Mouse (Mus musculus): ENCODE results near the gene Abcd3.
A peak's percentile ranks its signal among the peaks of the same experiment; 100 is the strongest.

The Abcd3 gene

DNA sequence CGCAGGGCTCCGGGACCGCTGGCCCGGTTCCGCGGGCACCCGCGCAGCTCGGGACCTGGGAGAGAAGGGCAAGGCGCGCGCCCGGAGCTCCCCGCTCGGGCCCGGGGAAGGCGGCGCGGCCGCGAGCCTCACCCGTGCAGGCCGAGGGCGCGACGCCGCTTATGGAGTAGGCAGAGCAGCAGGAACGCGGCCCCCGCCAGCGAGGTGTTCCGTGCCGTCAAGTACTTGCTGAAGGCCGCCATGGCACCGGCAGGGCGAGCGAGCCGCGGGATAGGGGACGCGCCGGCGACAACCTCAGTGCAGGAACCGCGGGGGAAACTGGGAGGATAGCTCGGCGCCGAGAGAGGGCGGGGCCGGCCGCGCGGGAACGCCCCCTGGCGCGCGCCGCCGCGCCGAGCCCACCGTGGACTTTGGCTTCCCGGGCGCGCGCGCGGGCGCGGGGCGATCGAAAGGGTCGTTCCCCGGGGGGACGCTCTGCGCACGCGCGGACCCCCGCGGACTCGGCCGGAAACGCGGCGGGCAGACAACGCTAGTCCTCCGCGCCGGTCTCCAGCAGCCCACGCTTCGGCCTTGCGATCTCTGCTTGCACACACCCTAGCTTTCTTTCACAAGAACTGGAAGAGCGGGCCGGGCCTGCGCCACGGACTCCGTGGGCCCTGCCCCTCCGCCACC, at the start of gene Abcd3:
Gene Abcd3 (minus strand): TSS at position 426 of the 672 bp plus-strand sequence.
- DNase-seq (ENCODE audit: low read depth, low spot score) = peak; percentile 96

- no peak for DNase-seq (ENCODE audit: low read depth, low spot score)
Measured at GRCm38 (mm10) chr3:121859142-121859541, 44.0 kb upstream of the Abcd3 start.

- no peak for DNase-seq (ENCODE audit: low read depth, low spot score)
Measured at GRCm38 (mm10) chr3:121856131-121856530, 41.0 kb upstream of the Abcd3 start.

GRCm38 (mm10) chr3:121853781-121854520, 38.8 kb upstream of the Abcd3 start:
- DNase-seq (ENCODE audit: low read depth, low spot score) = no peak

DNA sequence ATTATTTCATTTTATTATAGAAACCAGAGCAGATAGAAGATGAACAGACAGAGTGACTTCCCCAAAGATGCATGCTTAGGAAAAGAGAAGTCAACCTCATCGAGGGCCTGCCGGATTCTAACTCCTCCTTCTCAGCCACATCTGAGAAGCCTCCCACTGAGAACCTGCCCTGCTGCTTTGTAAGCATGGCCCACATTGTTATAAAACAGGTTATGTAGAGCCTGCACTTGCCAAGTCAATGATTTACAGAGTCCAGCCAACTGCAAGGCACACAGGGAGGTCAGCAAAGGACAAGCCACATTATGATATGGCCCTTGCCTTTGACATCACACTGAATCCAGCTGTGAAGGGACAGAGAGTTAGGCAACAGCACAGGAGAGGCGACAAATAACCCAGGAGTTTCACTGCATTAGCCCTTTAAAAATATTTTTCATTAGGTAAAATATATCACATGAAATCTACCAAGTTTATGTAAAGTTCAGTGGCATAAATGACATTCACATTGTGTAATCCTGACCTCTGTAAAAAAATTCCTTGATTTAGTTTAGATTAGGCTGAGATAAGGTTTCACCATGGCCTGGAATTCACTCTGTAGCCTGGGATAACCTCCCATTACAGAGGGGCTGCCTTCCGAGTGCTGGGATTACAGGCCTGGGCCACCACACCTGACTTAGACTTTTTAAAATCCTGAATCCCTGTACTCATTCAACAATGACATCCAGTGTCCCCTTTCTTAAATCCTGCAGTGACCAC, 37.1 kb upstream of the Abcd3 start:
- no peak for DNase-seq (ENCODE audit: low read depth, low spot score)

GRCm38 (mm10) chr3:121851006-121851405, 35.9 kb upstream of the Abcd3 start:
- DNase-seq (ENCODE audit: low read depth, low spot score) = no peak

DNA sequence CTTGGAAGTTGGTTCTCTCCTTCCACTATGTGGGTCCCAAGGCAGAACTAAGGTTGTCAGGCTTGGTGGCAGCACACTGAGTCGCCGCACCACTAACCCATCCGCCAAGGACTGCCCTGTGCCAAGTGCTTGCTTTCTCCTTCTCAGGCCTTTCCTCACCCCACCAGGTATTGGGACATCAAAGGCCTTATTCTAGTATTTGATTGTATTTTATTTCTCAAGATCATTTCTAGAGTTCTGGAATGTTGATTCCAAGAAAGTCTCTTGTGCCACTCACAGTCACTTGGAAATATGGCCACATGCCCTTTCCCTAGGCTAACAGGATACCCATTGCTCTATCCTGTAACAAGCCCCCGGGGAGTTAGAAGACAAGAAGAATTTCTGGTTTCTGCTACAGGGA, 35.3 kb upstream of the Abcd3 start:
- DNase-seq (ENCODE audit: low read depth, low spot score) = no peak

- DNase-seq (ENCODE audit: low read depth, low spot score) = no peak
Measured at GRCm38 (mm10) chr3:121847296-121847695, 32.2 kb upstream of the Abcd3 start.

DNA sequence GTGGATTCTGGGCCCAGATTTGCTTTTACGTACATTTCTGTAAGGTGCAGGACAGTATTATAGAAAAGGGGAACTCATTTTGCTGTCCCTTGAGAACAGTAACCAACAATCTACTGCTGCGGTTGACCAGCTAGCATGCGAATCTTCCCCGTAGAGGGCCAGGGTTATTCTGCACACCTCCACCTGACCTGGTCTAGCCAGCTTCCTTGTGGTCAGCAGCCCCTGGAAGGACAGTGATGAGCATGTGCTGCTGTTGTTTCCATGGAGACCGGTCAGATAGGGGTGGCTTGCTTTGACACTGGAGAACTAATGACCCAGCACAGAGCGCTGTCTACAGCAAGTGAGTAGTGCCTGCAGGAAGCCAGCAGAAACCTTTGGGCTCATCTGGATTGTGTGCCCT, 29.6 kb upstream of the Abcd3 start:
- DNase-seq (ENCODE audit: low read depth, low spot score) = no peak

DNA sequence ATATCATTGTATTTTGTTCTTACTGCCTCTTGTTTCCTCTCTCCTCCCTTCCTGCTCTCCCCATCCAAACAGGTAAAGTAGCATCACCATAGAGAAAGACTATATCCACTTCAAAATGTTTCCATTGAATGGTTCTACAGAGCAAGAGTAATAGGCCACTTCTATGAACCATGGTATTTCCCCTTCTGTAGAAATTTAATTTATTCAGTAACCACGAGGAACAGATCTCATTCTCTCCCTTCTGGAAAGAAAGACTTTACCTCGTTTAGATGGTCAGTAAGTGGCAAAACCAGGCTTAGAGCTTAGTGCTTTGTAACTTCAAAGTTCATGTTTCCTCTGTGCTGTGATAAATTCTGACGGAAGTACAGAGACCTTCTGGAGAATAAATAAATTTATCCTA, 28.9 kb upstream of the Abcd3 start:
- DNase-seq (ENCODE audit: low read depth, low spot score) = no peak

GRCm38 (mm10) chr3:121843254-121843653, 28.2 kb upstream of the Abcd3 start:
- DNase-seq (ENCODE audit: low read depth, low spot score) = no peak

DNA sequence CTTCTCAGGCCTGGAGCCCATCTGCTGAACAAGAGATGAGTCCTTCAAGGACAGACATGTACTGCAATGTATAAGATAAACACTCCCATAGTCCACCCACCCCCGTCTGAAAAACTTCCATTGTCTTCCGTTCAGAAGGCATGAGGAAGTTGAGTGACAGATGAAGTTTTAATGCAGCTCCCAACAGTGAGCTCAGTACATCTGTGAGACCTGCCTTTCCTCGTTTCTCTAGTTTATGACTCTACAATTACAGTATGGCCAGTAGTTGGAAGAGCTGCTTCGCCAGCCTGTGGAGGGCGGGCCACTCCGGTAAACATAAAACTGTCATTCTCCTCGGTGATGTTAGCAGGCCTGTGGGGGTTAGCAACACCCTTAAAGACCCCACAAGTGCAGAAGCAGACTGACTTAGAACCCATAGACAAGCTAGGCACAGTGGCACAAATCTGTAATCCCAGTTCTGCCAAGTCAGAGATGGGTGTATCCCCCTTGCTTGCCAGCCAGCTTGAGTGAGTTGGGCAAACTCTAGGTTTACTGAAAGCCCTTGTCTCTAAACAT, 27.3 kb upstream of the Abcd3 start:
- DNase-seq (ENCODE audit: low read depth, low spot score) = no peak

DNA sequence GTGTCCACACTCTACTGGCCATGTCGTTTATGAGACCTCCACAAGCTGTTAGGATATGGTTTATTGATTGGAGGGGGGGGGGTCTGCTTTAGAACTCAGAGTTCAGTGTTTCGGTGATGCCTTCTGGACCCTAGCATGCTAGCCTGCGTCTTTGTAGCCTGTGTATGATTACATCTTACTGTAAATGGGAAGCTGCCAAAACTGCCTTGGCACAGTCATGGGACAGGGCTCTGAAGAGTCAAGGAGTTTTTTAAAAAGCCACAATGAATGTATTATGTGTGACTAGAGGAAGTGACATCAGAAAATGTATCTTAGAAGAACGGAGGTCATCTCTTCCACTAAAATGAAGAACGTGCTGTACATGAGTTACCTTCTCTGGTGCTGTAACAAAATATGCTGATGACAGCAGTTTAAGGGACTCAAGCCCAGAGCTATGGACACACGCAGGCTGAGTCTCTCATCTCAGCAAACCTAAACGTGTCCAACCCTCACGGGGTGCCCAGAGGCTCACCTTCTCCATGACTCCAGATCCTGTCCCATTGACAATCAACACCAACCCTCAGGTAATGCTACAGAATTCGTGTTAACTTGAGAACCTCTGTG, 26.4 kb upstream of the Abcd3 start:
- DNase-seq (ENCODE audit: low read depth, low spot score) = no peak

- DNase-seq (ENCODE audit: low read depth, low spot score) = no peak
Measured at GRCm38 (mm10) chr3:121840351-121840750, 25.2 kb upstream of the Abcd3 start.

DNA sequence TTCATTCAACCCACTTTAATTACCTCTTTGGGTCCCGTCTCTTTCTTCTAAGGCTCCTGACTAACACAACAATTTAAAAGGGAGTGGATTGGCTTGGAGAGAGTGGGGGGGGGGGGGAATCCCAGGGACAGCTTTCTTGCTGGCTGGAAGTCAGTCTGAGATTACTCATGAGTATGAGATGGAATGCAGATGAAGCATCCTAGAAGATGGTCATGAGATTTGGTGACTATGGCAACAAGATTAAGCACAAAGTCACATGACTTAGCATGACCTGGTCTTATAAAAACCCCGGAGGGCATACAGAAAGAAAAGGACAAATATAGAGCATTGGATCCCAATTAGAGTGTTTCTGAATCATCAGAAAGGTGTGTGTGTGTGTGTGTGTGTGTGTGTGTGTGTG, 19.6 kb upstream of the Abcd3 start:
- peak; percentile 11 for DNase-seq (ENCODE audit: low read depth, low spot score)

DNA sequence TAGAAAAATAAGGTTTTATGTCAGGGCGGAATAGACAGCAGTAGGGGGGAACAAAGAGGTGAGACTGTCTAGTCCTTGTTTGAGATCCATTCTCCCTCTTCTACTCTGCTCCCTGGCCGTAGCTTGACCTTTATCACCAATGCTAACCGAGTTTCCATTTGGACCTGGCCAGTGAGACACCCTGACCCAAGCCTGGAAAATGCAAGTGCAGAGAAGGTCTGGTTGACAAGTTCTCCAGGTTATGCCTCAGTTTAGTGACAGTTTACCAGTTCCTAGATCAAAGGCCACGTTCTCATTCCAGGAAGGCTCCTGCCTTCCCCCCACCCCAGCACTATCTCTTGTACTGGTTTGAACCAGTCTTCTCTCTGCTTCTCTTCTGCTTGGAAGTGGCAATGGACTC, 19.1 kb upstream of the Abcd3 start:
- peak; percentile 42 for DNase-seq (ENCODE audit: low read depth, low spot score)

DNA sequence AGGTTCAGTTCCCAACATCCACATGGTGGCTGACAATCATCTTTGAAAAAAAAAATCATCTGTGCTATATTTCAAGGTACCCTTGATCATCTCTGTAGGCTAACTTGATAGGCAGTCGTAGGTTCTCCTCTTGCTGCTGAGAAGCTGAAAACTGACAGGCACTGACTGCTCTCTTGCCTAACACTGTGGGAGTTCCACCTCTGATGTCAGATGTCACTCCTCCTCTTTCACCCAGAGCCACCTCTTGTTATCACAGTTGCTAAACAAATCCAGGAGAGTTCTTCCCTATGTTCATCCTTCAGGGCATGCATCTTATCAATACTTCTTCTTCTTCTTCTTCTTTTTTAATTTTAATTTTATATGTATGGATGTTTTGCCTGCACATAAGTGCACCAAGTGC, 10.0 kb upstream of the Abcd3 start:
- no peak for DNase-seq (ENCODE audit: low read depth, low spot score)

DNA sequence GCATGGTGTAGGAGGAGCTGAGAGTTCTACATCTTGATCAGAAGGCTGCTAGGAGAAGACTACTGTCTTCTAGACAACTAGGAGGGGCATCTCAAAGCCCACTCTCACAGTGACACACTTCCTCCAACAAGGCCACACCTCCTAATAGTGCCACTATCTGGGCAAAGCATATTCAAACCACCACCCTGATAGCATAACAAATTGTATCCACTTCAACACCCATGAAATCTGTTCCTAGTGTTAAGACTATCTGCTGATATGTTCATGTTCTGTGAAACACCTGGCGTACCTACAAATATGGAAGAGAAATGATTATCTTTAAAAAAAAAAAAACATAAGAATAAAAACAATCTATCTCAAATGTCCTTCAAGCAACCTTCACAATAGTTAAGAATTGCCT, 9.2 kb upstream of the Abcd3 start:
- no peak for DNase-seq (ENCODE audit: low read depth, low spot score)

DNA sequence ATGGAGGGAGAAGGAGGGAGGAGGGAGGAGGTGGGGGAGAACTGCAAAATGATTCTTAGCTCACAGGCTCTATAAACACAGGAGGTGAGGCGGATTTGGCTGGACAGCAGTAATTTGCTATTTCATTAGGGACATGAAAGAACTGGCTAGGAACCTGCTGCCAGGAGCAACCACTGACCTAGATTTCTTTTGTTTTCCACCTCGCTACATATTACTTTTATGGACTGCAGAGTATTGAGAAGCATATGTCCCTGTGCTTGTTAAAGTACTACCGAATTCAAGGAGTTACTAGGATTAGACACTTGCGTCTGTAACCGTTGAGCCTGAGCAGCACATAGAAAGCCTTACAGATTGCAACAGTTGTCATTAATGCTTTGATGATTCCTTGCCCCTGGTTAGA, 7.5 kb upstream of the Abcd3 start:
- no peak for DNase-seq (ENCODE audit: low read depth, low spot score)

DNA sequence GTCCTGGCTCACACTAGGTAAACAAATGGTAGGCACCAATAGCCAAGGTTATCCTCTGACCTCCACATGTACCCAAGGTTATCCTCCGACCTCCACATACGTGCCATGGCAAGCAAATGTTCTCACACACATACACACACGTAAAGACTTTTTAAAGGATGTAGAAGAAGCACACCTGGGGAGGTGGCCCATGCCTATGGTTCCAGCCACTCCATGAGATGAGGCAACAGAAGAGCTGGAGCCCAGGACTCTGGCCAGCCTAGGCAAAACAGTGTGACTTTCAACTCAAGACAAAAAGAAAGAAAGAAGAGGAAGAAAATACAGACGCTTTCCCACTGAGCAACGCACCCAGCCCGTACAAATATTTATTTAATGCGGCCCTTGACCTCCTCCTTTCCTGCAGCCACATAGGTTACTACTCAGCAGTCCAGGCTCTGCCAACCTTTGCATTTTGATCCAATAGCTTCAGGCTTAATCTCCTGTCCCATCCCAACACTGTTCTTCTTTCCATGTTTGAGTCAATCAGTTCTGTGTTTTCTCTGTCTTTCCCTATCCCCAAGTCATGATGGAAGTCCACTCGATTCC, 6.5 kb upstream of the Abcd3 start:
- DNase-seq (ENCODE audit: low read depth, low spot score) = no peak

- no peak for DNase-seq (ENCODE audit: low read depth, low spot score)
Measured at GRCm38 (mm10) chr3:121819693-121820200, 4.6 kb upstream of the Abcd3 start.

All from ZHBTc4 (cell line).